ENCODE assay signal across 23 mouse cellular contexts in genomic region chr12:105494796-105495195, GRCm38 (mm10). TPM values are rescaled to one million over a fixed set of nuclear protein-coding genes. Genes with fewer than 3 reads are reported as not detected.
DNase-seq lines count a peak whose midpoint lies in the region; ATAC-seq and TF ChIP-seq lines count a peak whose summit lies in the region.
"Had no signal": no experiment of that assay in that cellular context is flagged by ENCODE, and none has a peak within 500 bp of the region (broad histone marks: within the 10 kb centered on the region; RNA-seq: fewer than 3 reads in every experiment).

No protein-coding gene starts in this region.

- no peak overlapping the region for H3K4me3 ChIP-seq in kidney, adult 2 months (ENCODE audit: insufficient read depth, low read depth, low read length)
- H3K4me3 ChIP-seq in midbrain, embryonic 15.5 days, result no peak overlapping the region
- H3K4me3 ChIP-seq: forebrain, embryonic 13.5 days; heart, embryonic 15.5 days; hindbrain, embryonic 13.5 days; liver, embryonic 13.5 days; stomach, embryonic 15.5 days had no signal

- no peaks in the 10 kb centered on the region for H3K4me1 ChIP-seq in kidney, adult 2 months (ENCODE audit: control insufficient read depth, insufficient read depth, low read length)
- no peaks in the 10 kb centered on the region for H3K4me1 ChIP-seq in midbrain, embryonic 15.5 days
- H3K4me1 ChIP-seq: forebrain, embryonic 13.5 days; liver, embryonic 13.5 days; stomach, embryonic 15.5 days had no signal

- TF ChIP-seq POLR2A in kidney, adult 2 months (IDR thresholded peaks at IDR 0.05; ENCODE audit: low read depth, low read length), result no peak

- peak; percentile 29 for DNase-seq in gastrocnemius, adult 18-20 months (ENCODE audit: low spot score)
- no peak for DNase-seq in gastrocnemius, postnatal 4 days (ENCODE audit: low spot score in 2 of 2)
- DNase-seq in kidney, adult 2 months, result peak; percentile 28
- DNase-seq in kidney, adult 9 months, result no peak
- DNase-seq in gastrocnemius, postnatal 25 days, result peak; percentile 55
- DNase-seq in lung, postnatal 36 days, result peak; percentile 80
- no peak for DNase-seq in right cerebral cortex, postnatal 14 days
- DNase-seq: adrenal gland, postnatal 14 days; cerebellum, adult 2 months; kidney, adult 11 months; layer of hippocampus, adult 9-11 months; liver, embryonic 13.5 days; right cerebral cortex, adult 18-20 months; thymus, adult 18-20 months; thymus, postnatal 36 days had no signal

- H3K4me2 ChIP-seq in midbrain, embryonic 15.5 days, result no peak overlapping the region
- H3K4me2 ChIP-seq: forebrain, embryonic 13.5 days; heart, embryonic 15.5 days; hindbrain, embryonic 13.5 days; liver, embryonic 13.5 days; stomach, embryonic 15.5 days had no signal

- no peak for ATAC-seq in midbrain, embryonic 15.5 days (replicated peaks)
- ATAC-seq: forebrain, embryonic 13.5 days; midbrain, embryonic 16.5 days had no signal

- H3K36me3 ChIP-seq in kidney, adult 2 months (ENCODE audit: control insufficient read depth, insufficient read depth, low read length), result no peaks in the 10 kb centered on the region
- no peaks in the 10 kb centered on the region for H3K36me3 ChIP-seq in midbrain, embryonic 15.5 days (replicated peaks)
- H3K36me3 ChIP-seq: heart, embryonic 15.5 days; liver, embryonic 13.5 days; stomach, embryonic 15.5 days had no signal

- no peaks in the 10 kb centered on the region for H3K9me3 ChIP-seq in midbrain, embryonic 15.5 days
- H3K9me3 ChIP-seq: forebrain, embryonic 13.5 days; heart, embryonic 15.5 days; hindbrain, embryonic 13.5 days; liver, embryonic 13.5 days; stomach, embryonic 15.5 days had no signal

- WGBS in kidney, adult 2 months, result 56% methylated on average over 5 of the region's 5 CpGs
- 80% methylated on average over 5 of the region's 5 CpGs for WGBS in midbrain, embryonic 15.5 days

- no peak overlapping the region for H3K9ac ChIP-seq in midbrain, embryonic 15.5 days
- H3K9ac ChIP-seq: forebrain, embryonic 13.5 days; heart, embryonic 15.5 days; hindbrain, embryonic 13.5 days; liver, embryonic 13.5 days; stomach, embryonic 15.5 days had no signal

- no peak overlapping the region for H3K27ac ChIP-seq in kidney, adult 2 months (ENCODE audit: insufficient read depth, low read depth, low read length)
- H3K27ac ChIP-seq in midbrain, embryonic 15.5 days, result no peak overlapping the region
- H3K27ac ChIP-seq: forebrain, embryonic 13.5 days; heart, embryonic 15.5 days; hindbrain, embryonic 13.5 days; kidney, postnatal 0 days; liver, embryonic 13.5 days; stomach, embryonic 15.5 days had no signal

- no peaks in the 10 kb centered on the region for H3K27me3 ChIP-seq in kidney, adult 2 months (replicated peaks; ENCODE audit: control insufficient read depth, insufficient read depth, low read length)
- H3K27me3 ChIP-seq in midbrain, embryonic 15.5 days (replicated peaks), result no peaks in the 10 kb centered on the region
- H3K27me3 ChIP-seq: forebrain, embryonic 13.5 days; hindbrain, embryonic 13.5 days; liver, embryonic 13.5 days; stomach, embryonic 15.5 days had no signal

- TF ChIP-seq CTCF in kidney, adult 2 months (conservative IDR thresholded peaks at IDR 0.05; ENCODE audit: insufficient read depth, insufficient read length, low read depth, low read length), result no peak

RNA-seq across cellular contexts. Expression of gene D430019H16Rik, which starts 41.1 kb away (rescaled TPM):
- total RNA-seq in gastrocnemius, adult 18-20 months (2021), result under 1 TPM; 0.09 to 0.11 TPM
- 1 to 10 TPM; 6.4 to 6.7 TPM for total RNA-seq in gastrocnemius, postnatal 4 days (2021)
- polyA plus RNA-seq in kidney, adult 2 months (2012; rRNA removed), result 3.5 and 3.7 TPM in 2 replicates
- total RNA-seq in gastrocnemius, postnatal 25 days (2021), result under 1 TPM; 0.43 to 0.46 TPM
- 15.3 and 15.5 TPM in 2 replicates for polyA plus RNA-seq in midbrain, embryonic 15.5 days (2015; fragmentation: Nextera tagmentation; extraction: Ambion mirVana)
- total RNA-seq: megakaryocyte-erythroid progenitor cell, adult 5-6 weeks had no signal

Comparison
In these comparisons a context has a peak if more than half of its experiments do, and no peak if none do; other contexts are left out.
1. DNase-seq: peak in gastrocnemius, adult 18-20 months (single experiment), kidney, adult 2 months (single experiment), gastrocnemius, postnatal 25 days (single experiment) and lung, postnatal 36 days (single experiment); none in gastrocnemius, postnatal 4 days (0 of 2), kidney, adult 9 months (single experiment) and right cerebral cortex, postnatal 14 days (single experiment).
2. RNA of gene D430019H16Rik, which starts 41.1 kb away (total RNA-seq): 6.4 to 6.7 TPM in gastrocnemius, postnatal 4 days; 0.43 to 0.46 TPM in gastrocnemius, postnatal 25 days and 0.09 to 0.11 TPM in gastrocnemius, adult 18-20 months; every median in the first group is over 4 times any median in the second.